Mouse (Mus musculus) midbrain, embryonic 13.5 days (tissue): Measurements from ENCODE around the gene Dlgap3. TPM values are rescaled to one million over a fixed set of nuclear protein-coding genes. Genes with fewer than 3 reads are reported as not detected.
A peak's percentile ranks its signal among the peaks of the same experiment; 100 is the strongest.

ENCODE experiments used
- ATAC-seq: fragments of 200-750 bp; cut with Nextera tagmentation; 2 replicates; pipeline ENCODE4 v1.8.0; 2017; ENCODE audit warnings: mild to moderate bottlenecking, moderate TSS enrichment, moderate library complexity
- H3K27ac ChIP-seq: fragments of 300-500 bp; sonication (generic); 2 replicates; pipeline ENCODE4 v1.5.1; 2015; ENCODE audit warnings: inconsistent platforms, mild to moderate bottlenecking, moderate library complexity
- H3K27me3 ChIP-seq: fragments of 300-500 bp; sonication (generic); 2 replicates; pipeline ENCODE4 v1.6.1; 2015; ENCODE audit warnings: mild to moderate bottlenecking, inconsistent platforms
- H3K36me3 ChIP-seq: fragments of 300-500 bp; sonication (generic); 2 replicates; pipeline ENCODE4 v1.6.1; 2015; ENCODE audit warnings: mild to moderate bottlenecking, inconsistent platforms
- H3K4me1 ChIP-seq: fragments of 300-500 bp; sonication (generic); replicated peaks from 2 replicates; pipeline ENCODE4 v1.6.1; 2015; ENCODE audit warnings: inconsistent platforms
- H3K4me2 ChIP-seq: fragments of 300-500 bp; sonication (generic); replicated peaks from 2 replicates; pipeline ENCODE4 v1.6.1; 2015; ENCODE audit warnings: moderate library complexity, mild to moderate bottlenecking, inconsistent platforms
- H3K4me3 ChIP-seq: fragments of 300-500 bp; sonication (generic); replicated peaks from 2 replicates; pipeline ENCODE4 v1.5.1; 2015; ENCODE audit warnings: mild to moderate bottlenecking, inconsistent platforms
- H3K9ac ChIP-seq: fragments of 300-500 bp; sonication (generic); replicated peaks from 2 replicates; pipeline ENCODE4 v1.6.1; 2015; ENCODE audit warnings: mild to moderate bottlenecking, inconsistent platforms
- H3K9me3 ChIP-seq: fragments of 300-500 bp; sonication (generic); 2 replicates; pipeline ENCODE4 v1.6.1; 2016; ENCODE audit warnings: mild to moderate bottlenecking, inconsistent platforms
- WGBS: fragments of 180-500 bp; shearing (Covaris S2); methylation state at CpG from one replicate; pipeline ENCODE4 v1.1.7; 2015; 5-methylcytosine and 5-hydroxymethylcytosine counted together
- polyA plus RNA-seq: library from polyadenylated mRNA; unstranded; fragments of >200 nt; fragmentation: Nextera tagmentation; extraction: Ambion mirVana; gene quantifications from 2 replicates; pipeline ENCODE4 v1.2.1, GENCODE M21; 2015

The Dlgap3 gene
- polyA plus RNA-seq, 1 experiment from 2014 or later = 10.1 TPM

DNA sequence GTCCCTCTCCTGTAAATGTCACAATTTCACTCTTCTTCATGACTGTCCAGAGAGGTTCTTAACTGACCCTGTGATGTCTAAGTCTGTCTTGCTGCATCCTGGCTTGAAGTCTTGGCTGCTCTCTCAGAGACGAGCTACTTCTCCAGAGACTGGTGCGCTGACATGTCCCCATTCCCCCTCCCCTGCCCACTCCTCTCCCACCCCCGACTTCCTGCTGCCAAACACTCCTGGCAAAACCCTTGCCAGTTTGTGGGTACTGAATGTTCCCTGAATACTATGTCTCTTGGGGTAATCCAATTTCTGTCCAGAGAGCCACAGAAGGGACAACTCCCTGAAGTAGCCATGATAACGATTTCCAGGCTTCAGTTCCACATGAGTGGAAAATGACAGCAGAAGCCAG is 57.1 kb downstream of the Dlgap3 start:
- Histone ChIP-seq H3K4me2 (no peak overlapping the region), H3K27me3 (peaks cover 15% of the 10 kb centered on the region), H3K9ac (no peak overlapping the region), H3K9me3 (no peaks in the 10 kb centered on the region), H3K27ac (no peak overlapping the region), H3K4me3 (no peak overlapping the region), H3K36me3 (0 out of 2 replicates have a peak, but pooled peaks cover 5% of the 10 kb centered on the region), H3K4me1 (peaks cover 53% of the 10 kb centered on the region)
- no peak for ATAC-seq
- 44% methylated on average over 4 of the region's 4 CpGs for WGBS

DNA sequence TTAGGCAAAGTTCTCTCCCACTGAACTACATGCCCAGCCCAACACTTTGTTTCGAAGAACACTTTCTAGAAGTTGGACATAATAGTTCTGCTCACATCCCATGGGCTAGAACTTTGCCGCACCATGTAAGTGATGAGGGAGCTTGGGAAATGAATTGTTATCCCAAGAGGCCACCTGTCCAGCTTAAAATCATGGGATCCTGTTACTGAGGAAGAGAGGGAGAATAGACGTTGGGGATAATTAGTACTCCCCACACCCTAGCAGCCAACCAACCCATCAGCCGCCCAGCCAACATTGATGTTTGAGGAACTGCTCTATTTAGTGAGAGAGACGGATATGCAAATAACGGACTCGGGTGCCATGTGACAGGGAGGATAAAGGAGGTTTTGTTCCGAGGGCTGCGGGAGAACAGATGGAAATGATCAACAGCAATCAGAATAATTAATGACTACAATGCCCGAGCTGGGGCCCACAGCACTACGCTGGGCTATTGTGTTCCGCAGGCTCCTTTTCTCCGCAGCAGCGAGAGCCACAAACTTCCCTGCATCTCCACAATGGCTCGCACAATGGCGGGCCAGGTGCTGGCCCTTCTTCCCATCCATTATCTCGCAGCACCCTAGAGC is 58.2 kb downstream of the Dlgap3 start:
- WGBS = 11% methylated on average over 17 of the region's 17 CpGs
- H3K4me1 ChIP-seq = peaks cover 64% of the 10 kb centered on the region
- no peak overlapping the region for H3K4me3 ChIP-seq
- ATAC-seq = peak; percentile 74
- H3K36me3 ChIP-seq = no peaks in the 10 kb centered on the region
- peak overlapping the region; percentile 77 for H3K27ac ChIP-seq
- H3K27me3 ChIP-seq = peaks cover 15% of the 10 kb centered on the region
- H3K4me2 ChIP-seq = peak overlapping the region; percentile 31; the same call in 1 of the 2 replicates
- H3K9ac ChIP-seq = no peak overlapping the region
- no peaks in the 10 kb centered on the region for H3K9me3 ChIP-seq

DNA sequence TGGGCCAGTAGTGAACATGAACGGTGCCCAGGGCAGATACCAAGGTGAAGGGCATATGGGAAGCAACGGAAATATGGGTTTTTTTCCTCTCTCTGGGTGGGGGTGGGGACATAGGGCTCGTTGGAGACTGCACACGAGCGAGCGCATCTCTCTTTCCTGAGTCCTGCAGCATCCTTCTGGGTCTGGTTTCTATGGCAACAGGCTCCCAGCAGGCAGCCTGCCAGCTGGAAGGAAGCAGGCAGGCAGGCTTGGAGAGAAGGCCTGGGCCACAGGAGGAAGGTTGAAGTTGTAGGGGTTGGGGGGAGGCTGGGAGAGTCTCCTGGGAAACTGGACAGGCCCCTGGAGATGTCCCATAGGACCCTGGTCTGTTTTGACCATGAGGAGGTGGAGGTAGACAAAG is 63.0 kb downstream of the Dlgap3 start:
- Histone ChIP-seq H3K9ac (no peak overlapping the region), H3K36me3 (no peaks in the 10 kb centered on the region), H3K27ac (peak overlapping the region; percentile 96), H3K9me3 (no peaks in the 10 kb centered on the region), H3K4me2 (peak overlapping the region; percentile 28), H3K4me3 (no peak overlapping the region), H3K4me1 (peaks cover 60% of the 10 kb centered on the region), H3K27me3 (peaks cover 4% of the 10 kb centered on the region; the same call in 1 of the 2 replicates)
- ATAC-seq = peak; percentile 68
- 4% methylated on average over 6 of the region's 6 CpGs for WGBS

DNA sequence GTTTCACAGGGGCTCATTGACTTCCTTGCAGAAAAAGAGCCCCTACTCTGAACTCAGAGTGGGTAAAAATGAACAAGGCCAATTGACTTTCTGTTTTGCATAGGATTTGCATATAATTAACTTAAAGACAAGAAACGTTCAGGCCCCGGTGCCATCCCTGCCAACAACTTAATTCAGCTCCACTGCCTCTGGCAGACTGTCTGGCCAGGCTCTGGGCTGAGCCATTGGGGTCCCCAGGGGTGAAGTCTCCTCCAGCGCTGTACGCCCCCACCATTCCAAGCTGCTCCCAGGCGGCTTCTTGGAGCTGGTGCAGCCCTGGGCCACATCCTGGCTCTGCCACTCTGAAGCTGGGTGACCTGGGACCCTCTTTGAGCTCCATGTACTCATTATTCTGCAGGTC is 63.5 kb downstream of the Dlgap3 start:
- Histone ChIP-seq H3K9me3 (no peaks in the 10 kb centered on the region), H3K4me3 (no peak overlapping the region), H3K27ac (peak overlapping the region; percentile 96), H3K4me1 (peaks cover 56% of the 10 kb centered on the region), H3K36me3 (no peaks in the 10 kb centered on the region), H3K4me2 (peak overlapping the region; percentile 28), H3K9ac (no peak overlapping the region), H3K27me3 (peaks cover 6% of the 10 kb centered on the region; the same call in 1 of the 2 replicates)
- ATAC-seq = peak; percentile 62
- WGBS = 16% methylated on average over 5 of the region's 5 CpGs

DNA sequence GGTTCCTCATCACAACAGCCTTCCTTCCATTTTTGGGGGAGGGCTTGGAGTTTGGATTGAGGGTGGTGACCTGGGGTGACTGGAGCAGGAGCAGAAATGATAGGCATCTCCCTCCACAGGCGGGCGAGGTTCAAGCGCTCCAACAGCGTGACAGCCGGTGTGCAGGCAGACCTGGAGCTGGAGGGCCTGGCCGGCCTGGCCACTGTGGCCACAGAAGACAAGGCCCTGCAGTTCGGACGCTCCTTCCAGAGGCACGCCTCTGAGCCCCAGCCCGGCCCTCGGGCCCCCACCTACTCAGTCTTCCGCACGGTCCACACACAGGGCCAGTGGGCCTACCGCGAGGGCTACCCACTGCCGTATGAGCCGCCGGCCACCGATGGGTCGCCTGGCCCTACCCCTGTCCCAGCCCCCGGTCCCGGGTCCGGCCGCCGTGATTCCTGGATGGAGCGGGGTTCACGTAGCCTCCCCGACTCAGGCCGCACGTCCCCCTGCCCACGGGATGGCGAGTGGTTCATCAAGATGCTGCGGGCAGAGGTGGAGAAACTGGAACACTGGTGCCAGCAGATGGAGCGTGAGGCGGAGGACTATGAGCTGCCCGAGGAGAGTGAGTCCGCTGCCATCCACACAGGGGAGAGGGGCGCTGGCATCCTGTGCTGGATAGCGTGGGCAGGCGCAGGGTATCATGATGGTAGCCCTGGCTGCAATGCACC is 64.6 kb downstream of the Dlgap3 start:
- Histone ChIP-seq H3K4me1 (peaks cover 51% of the 10 kb centered on the region), H3K9me3 (no peaks in the 10 kb centered on the region), H3K27ac (peak overlapping the region; percentile 96), H3K27me3 (peaks cover 15% of the 10 kb centered on the region), H3K4me2 (no peak overlapping the region), H3K36me3 (no peaks in the 10 kb centered on the region), H3K9ac (no peak overlapping the region), H3K4me3 (no peak overlapping the region)
- 0 out of 2 replicates have a peak, but pooled peaks have one; percentile 9 for ATAC-seq
- WGBS = 90% methylated on average over 40 of the region's 40 CpGs

DNA sequence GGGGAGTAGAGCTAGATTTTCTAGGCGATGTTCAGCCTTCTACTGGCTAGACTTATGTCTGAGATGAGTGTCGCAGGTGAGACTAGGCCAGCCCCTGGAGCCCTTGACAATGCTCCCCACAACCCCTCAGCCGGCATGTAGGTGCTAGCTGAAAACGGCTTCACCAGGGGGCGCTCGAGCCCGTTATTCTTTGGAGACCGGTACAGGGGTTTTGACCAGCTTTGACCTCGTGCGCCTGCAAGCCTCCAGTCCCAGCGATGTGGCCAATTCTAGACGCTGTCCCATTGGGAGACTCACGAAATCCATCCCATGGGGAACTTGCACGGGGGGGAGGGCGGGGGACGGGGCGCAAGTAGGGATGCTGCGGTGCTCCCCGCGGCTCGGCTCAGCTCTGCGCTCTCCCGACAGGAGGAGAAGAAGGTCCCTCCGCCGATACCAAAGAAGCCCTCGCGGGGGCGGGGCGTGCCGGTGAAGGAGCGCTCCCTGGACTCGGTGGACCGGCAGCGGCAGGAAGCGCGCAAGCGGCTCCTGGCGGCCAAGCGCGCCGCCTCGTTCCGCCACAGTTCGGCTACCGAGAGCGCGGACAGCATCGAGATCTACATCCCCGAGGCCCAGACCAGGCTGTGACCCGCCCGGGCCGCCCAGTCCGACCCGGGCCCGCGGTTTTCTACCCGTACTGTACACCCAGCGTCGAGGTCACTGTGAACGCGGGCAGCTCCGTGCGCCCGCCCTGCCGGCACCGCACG is 66.9 kb downstream of the Dlgap3 start:
- H3K27ac ChIP-seq = peak overlapping the region; percentile 79
- ATAC-seq = peak; percentile 70
- H3K9ac ChIP-seq = peak overlapping the region; percentile 80
- WGBS = under 1% methylated on average over 63 of the region's 67 CpGs
- H3K4me3 ChIP-seq = peak overlapping the region; percentile 56
- H3K27me3 ChIP-seq = peaks cover 15% of the 10 kb centered on the region
- H3K9me3 ChIP-seq = no peaks in the 10 kb centered on the region
- H3K4me1 ChIP-seq = peaks cover 44% of the 10 kb centered on the region
- H3K36me3 ChIP-seq = no peaks in the 10 kb centered on the region
- H3K4me2 ChIP-seq = peak overlapping the region; percentile 96

DNA sequence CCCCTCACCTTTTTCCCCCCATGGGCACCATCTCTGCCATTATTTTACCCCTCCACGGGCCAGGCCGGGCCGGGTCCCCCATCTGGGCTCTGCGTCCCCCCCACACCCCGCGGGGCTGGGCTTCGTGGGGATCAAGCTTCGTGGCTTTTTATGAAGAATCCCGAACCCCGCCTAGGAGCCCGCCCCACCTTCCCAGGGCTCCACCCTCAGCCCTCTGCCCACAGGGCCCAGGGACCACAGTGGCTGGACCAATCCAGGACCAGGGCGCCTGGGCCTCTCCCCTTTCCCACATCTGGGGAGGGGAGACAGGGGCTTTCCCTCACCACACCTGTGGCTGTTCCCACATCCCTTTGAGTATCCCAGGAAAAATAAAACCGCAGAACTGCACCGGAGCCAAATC is 67.6 kb downstream of the Dlgap3 start:
- Histone ChIP-seq H3K9ac (peak overlapping the region; percentile 80), H3K4me3 (peak overlapping the region; percentile 56), H3K36me3 (no peaks in the 10 kb centered on the region), H3K4me1 (peaks cover 37% of the 10 kb centered on the region), H3K4me2 (peak overlapping the region; percentile 96), H3K9me3 (no peaks in the 10 kb centered on the region), H3K27ac (peak overlapping the region; percentile 79; the same call in 1 of the 2 replicates), H3K27me3 (peaks cover 15% of the 10 kb centered on the region)
- 2% methylated on average over 14 of the region's 14 CpGs for WGBS
- ATAC-seq = peak; percentile 10; the same call in 1 of the 2 replicates

DNA sequence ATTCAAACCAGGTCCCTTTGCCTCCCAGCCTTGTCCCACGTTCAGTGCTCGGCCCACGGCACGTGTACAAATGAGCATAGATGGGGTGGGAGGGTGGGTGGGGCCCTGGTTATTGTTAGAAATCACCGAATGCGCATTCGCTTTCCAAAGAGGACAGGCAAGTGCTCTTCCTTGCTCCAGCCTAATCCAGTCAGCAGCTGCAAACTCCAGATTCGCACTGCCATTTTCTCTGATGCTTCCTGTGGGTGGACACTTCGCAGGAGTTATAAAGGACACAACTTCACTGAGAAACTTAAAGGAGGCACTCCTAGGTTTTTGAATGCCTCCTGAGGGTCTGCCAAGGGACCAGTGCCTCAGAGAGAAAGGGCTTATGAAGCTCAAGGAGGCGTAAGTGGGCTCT is 68.3 kb downstream of the Dlgap3 start:
- H3K9me3 ChIP-seq = no peaks in the 10 kb centered on the region
- no peak overlapping the region for H3K27ac ChIP-seq
- H3K4me1 ChIP-seq = peaks cover 31% of the 10 kb centered on the region
- no peak overlapping the region for H3K4me3 ChIP-seq
- no peak overlapping the region for H3K4me2 ChIP-seq
- WGBS = 50% methylated on average over 10 of the region's 10 CpGs
- ATAC-seq = no peak
- no peaks in the 10 kb centered on the region for H3K36me3 ChIP-seq
- H3K27me3 ChIP-seq = peaks cover 15% of the 10 kb centered on the region
- H3K9ac ChIP-seq = no peak overlapping the region

DNA sequence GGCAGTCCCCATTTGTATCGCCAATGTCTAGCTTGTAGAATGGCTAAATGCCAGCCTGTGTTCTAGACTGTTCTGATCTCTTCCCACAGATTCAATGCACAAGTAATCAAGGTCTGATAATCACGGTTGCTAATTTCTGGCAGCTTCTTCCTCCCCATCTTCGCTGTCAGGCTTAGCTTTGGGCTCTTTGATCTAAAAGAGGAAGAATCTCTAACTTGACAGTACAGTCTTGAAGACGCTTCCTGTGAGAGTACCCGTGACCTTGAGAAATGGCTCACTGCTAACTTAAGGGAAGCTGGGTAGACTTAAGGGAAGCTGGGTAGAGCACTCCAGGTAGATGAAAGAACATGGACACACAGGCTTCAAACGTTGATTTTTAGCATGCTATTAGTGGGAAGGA is 73.7 kb downstream of the Dlgap3 start:
- H3K4me2 ChIP-seq = no peak overlapping the region
- no peak overlapping the region for H3K27ac ChIP-seq
- H3K9ac ChIP-seq = no peak overlapping the region
- no peaks in the 10 kb centered on the region for H3K9me3 ChIP-seq
- H3K27me3 ChIP-seq = peaks cover 8% of the 10 kb centered on the region
- H3K36me3 ChIP-seq = peaks cover 12% of the 10 kb centered on the region
- H3K4me1 ChIP-seq = peaks cover 14% of the 10 kb centered on the region
- no peak overlapping the region for H3K4me3 ChIP-seq
- no peak for ATAC-seq
- WGBS = 67% methylated on average over 6 of the region's 6 CpGs

DNA sequence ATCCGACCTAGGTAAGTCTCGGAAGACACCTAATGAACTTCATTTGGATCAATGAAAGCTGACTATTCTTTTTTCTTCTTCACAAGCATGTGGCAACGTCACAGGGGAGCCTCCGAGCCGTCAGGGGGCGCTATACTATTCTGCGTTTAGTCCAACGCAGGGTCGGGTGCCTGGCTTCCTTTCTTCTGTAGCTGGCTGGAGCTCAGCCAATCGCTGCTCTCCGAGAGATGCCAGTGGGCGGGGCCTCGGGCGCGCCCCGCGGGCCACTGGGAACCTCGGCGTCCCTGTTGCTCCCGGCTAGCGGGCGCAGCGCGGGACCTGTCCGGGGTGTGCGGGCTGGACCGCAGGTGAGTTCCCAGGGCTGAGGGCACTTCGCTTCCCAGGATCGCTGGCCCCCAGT is 74.5 kb downstream of the Dlgap3 start, which contains the start of gene Smim12:
Gene Smim12 (plus strand): TSS at position 233 of the 400 bp plus-strand sequence.
- H3K27me3 ChIP-seq = no peaks in the 10 kb centered on the region
- H3K36me3 ChIP-seq = peaks cover 18% of the 10 kb centered on the region
- peak within 1 kb of the TSS; percentile 98 for H3K9ac ChIP-seq
- H3K4me3 ChIP-seq = peak within 1 kb of the TSS; percentile 98
- H3K4me1 ChIP-seq = peaks cover 14% of the 10 kb centered on the region
- peak; percentile 95 for ATAC-seq
- H3K4me2 ChIP-seq = peak within 1 kb of the TSS; percentile 78
- under 1% methylated on average over 29 of the region's 29 CpGs for WGBS
- peak within 1 kb of the TSS; percentile 48; the same call in 1 of the 2 replicates for H3K27ac ChIP-seq
- no peaks in the 10 kb centered on the region for H3K9me3 ChIP-seq

DNA sequence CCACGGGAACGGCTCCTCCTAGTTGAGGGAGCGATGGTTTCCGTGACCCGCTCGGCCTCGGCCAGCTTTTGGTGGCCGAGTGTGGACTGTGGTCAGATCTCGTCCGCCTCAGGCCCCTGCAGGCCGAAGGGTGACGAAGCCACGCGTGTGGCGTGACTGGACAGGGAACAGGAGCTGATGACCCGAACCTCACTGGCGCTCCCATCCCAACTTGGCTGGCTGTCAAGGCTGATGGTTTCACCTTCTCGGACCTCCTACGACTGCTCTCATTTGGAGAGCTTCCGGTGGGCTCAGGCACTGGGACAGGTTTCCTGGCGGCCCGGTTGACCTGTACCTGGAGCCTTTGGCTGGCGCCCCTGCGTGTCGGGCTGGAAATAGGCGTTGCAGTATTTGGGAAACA is 74.9 kb downstream of the Dlgap3 start:
- H3K9me3 ChIP-seq = no peaks in the 10 kb centered on the region
- H3K36me3 ChIP-seq = peaks cover 22% of the 10 kb centered on the region
- WGBS = under 1% methylated on average over 26 of the region's 26 CpGs
- peak overlapping the region; percentile 98 for H3K4me3 ChIP-seq
- H3K27ac ChIP-seq = peak overlapping the region; percentile 48; the same call in 1 of the 2 replicates
- ATAC-seq = no peak
- no peaks in the 10 kb centered on the region for H3K27me3 ChIP-seq
- peaks cover 14% of the 10 kb centered on the region for H3K4me1 ChIP-seq
- peak overlapping the region; percentile 98 for H3K9ac ChIP-seq
- peak overlapping the region; percentile 78 for H3K4me2 ChIP-seq
